Mouse (Mus musculus): ENCODE data around the gene Grip1. TPM values are rescaled to one million over a fixed set of nuclear protein-coding genes. Genes with fewer than 3 reads are reported as not detected.

Grip1 gene
- polyA plus RNA-seq, 1 experiment from 2014 or later = 0.53 TPM

GRCm38 (mm10) chr10:119951460-119951859, 497.8 kb downstream of the Grip1 start:
- H3K27ac ChIP-seq (replicated peaks) = no peak overlapping the region
- no peak overlapping the region for H3K4me3 ChIP-seq (replicated peaks)
- ATAC-seq (ENCODE audit: insufficient read depth) = no peak
- no peaks in the 10 kb centered on the region for H3K36me3 ChIP-seq (replicated peaks)
- no peaks in the 10 kb centered on the region for H3K4me1 ChIP-seq (replicated peaks)
- no peak overlapping the region for H3K4me2 ChIP-seq
- H3K9me3 ChIP-seq (replicated peaks) = no peaks in the 10 kb centered on the region
- no peak overlapping the region for H3K9ac ChIP-seq
- no peaks in the 10 kb centered on the region for H3K27me3 ChIP-seq
- 58% methylated on average over 6 of the region's 6 CpGs for WGBS (ENCODE audit: insufficient replicate concordance)

GRCm38 (mm10) chr10:119957260-119957955, 503.8 kb downstream of the Grip1 start:
- Histone ChIP-seq H3K9ac (no peak overlapping the region), H3K36me3 (replicated peaks) (no peaks in the 10 kb centered on the region), H3K27ac (replicated peaks) (no peak overlapping the region), H3K9me3 (replicated peaks) (no peaks in the 10 kb centered on the region), H3K4me2 (no peak overlapping the region), H3K4me3 (replicated peaks) (no peak overlapping the region), H3K4me1 (replicated peaks) (no peaks in the 10 kb centered on the region), H3K27me3 (no peaks in the 10 kb centered on the region)
- ATAC-seq (ENCODE audit: insufficient read depth) = no peak
- 69% methylated on average over 17 of the region's 17 CpGs for WGBS (ENCODE audit: insufficient replicate concordance)

- Histone ChIP-seq H3K4me1 (replicated peaks) (no peaks in the 10 kb centered on the region), H3K36me3 (replicated peaks) (no peaks in the 10 kb centered on the region), H3K9me3 (replicated peaks) (no peaks in the 10 kb centered on the region), H3K27me3 (no peaks in the 10 kb centered on the region), H3K27ac (replicated peaks) (no peak overlapping the region), H3K4me3 (replicated peaks) (no peak overlapping the region), H3K4me2 (no peak overlapping the region), H3K9ac (no peak overlapping the region)
- 52% methylated on average over 3 of the region's 3 CpGs for WGBS (ENCODE audit: insufficient replicate concordance)
- no peak for ATAC-seq (ENCODE audit: insufficient read depth)
Measured at GRCm38 (mm10) chr10:119960915-119961314, 507.3 kb downstream of the Grip1 start.

GRCm38 (mm10) chr10:119966321-119966720, 512.7 kb downstream of the Grip1 start:
- Histone ChIP-seq H3K27ac (replicated peaks) (no peak overlapping the region), H3K4me2 (no peak overlapping the region), H3K9me3 (replicated peaks) (no peaks in the 10 kb centered on the region), H3K27me3 (no peaks in the 10 kb centered on the region), H3K4me3 (replicated peaks) (no peak overlapping the region), H3K9ac (no peak overlapping the region), H3K4me1 (replicated peaks) (no peaks in the 10 kb centered on the region), H3K36me3 (replicated peaks) (no peaks in the 10 kb centered on the region)
- ATAC-seq (ENCODE audit: insufficient read depth) = no peak
- 64% methylated on average over 8 of the region's 8 CpGs for WGBS (ENCODE audit: insufficient replicate concordance)

- no peak for ATAC-seq (ENCODE audit: insufficient read depth)
- H3K9ac ChIP-seq = no peak overlapping the region
- H3K4me3 ChIP-seq (replicated peaks) = no peak overlapping the region
- no peak overlapping the region for H3K4me2 ChIP-seq
- H3K9me3 ChIP-seq (replicated peaks) = no peaks in the 10 kb centered on the region
- H3K36me3 ChIP-seq (replicated peaks) = no peaks in the 10 kb centered on the region
- H3K27me3 ChIP-seq = no peaks in the 10 kb centered on the region
- WGBS (ENCODE audit: insufficient replicate concordance) = 54% methylated on average over 8 of the region's 8 CpGs
- no peak overlapping the region for H3K27ac ChIP-seq (replicated peaks)
- H3K4me1 ChIP-seq (replicated peaks) = no peaks in the 10 kb centered on the region
Measured at GRCm38 (mm10) chr10:119979396-119979795, 525.8 kb downstream of the Grip1 start.

- no peak for ATAC-seq (ENCODE audit: insufficient read depth)
- Histone ChIP-seq H3K27ac (replicated peaks) (no peak overlapping the region), H3K4me2 (no peak overlapping the region), H3K4me1 (replicated peaks) (no peaks in the 10 kb centered on the region), H3K9me3 (replicated peaks) (no peaks in the 10 kb centered on the region), H3K9ac (no peak overlapping the region), H3K4me3 (replicated peaks) (no peak overlapping the region), H3K27me3 (no peaks in the 10 kb centered on the region), H3K36me3 (replicated peaks) (no peaks in the 10 kb centered on the region)
- 51% methylated on average over 11 of the region's 11 CpGs for WGBS (ENCODE audit: insufficient replicate concordance)
Measured at GRCm38 (mm10) chr10:119980032-119980431, 526.4 kb downstream of the Grip1 start.

GRCm38 (mm10) chr10:119984299-119984698, 530.7 kb downstream of the Grip1 start:
- WGBS (ENCODE audit: insufficient replicate concordance) = 74% methylated on average over 9 of the region's 9 CpGs
- no peak overlapping the region for H3K4me3 ChIP-seq (replicated peaks)

GRCm38 (mm10) chr10:119998475-119998874, 544.8 kb downstream of the Grip1 start:
- Histone ChIP-seq H3K4me3 (replicated peaks) (no peak overlapping the region), H3K9me3 (replicated peaks) (no peaks in the 10 kb centered on the region; the same call in 1 of the 2 replicates), H3K4me2 (no peak overlapping the region), H3K27ac (replicated peaks) (no peak overlapping the region), H3K36me3 (replicated peaks) (no peaks in the 10 kb centered on the region), H3K9ac (no peak overlapping the region), H3K4me1 (replicated peaks) (no peaks in the 10 kb centered on the region), H3K27me3 (no peaks in the 10 kb centered on the region)
- no peak for ATAC-seq (ENCODE audit: insufficient read depth)
- 51% methylated on average over 4 of the region's 4 CpGs for WGBS (ENCODE audit: insufficient replicate concordance)

More at GRCm38 (mm10) chr10:119984299-119984698, 530.7 kb downstream of the Grip1 start:
- Histone ChIP-seq H3K9me3 (replicated peaks) (no peaks in the 10 kb centered on the region), H3K27ac (replicated peaks) (no peak overlapping the region), H3K9ac (no peak overlapping the region), H3K27me3 (no peaks in the 10 kb centered on the region), H3K4me1 (replicated peaks) (no peaks in the 10 kb centered on the region), H3K4me2 (no peak overlapping the region), H3K36me3 (replicated peaks) (no peaks in the 10 kb centered on the region)
- ATAC-seq (ENCODE audit: insufficient read depth) = no peak

- Histone ChIP-seq H3K4me1 (replicated peaks) (no peaks in the 10 kb centered on the region), H3K27ac (replicated peaks) (no peak overlapping the region), H3K36me3 (replicated peaks) (no peaks in the 10 kb centered on the region), H3K4me2 (no peak overlapping the region), H3K27me3 (no peaks in the 10 kb centered on the region), H3K4me3 (replicated peaks) (no peak overlapping the region), H3K9me3 (replicated peaks) (no peaks in the 10 kb centered on the region), H3K9ac (no peak overlapping the region)
- ATAC-seq (ENCODE audit: insufficient read depth) = no peak
- 73% methylated on average over 4 of the region's 4 CpGs for WGBS (ENCODE audit: insufficient replicate concordance)
Measured at GRCm38 (mm10) chr10:120002149-120002548, 548.5 kb downstream of the Grip1 start.

GRCm38 (mm10) chr10:120004096-120004495, 550.5 kb downstream of the Grip1 start:
- Histone ChIP-seq H3K9me3 (replicated peaks) (no peaks in the 10 kb centered on the region), H3K4me1 (replicated peaks) (no peaks in the 10 kb centered on the region), H3K36me3 (replicated peaks) (no peaks in the 10 kb centered on the region), H3K27ac (replicated peaks) (no peak overlapping the region), H3K4me2 (no peak overlapping the region), H3K27me3 (no peaks in the 10 kb centered on the region), H3K4me3 (replicated peaks) (no peak overlapping the region), H3K9ac (no peak overlapping the region)
- ATAC-seq (ENCODE audit: insufficient read depth) = no peak
- 74% methylated on average over 7 of the region's 7 CpGs for WGBS (ENCODE audit: insufficient replicate concordance)

- H3K9ac ChIP-seq = no peak overlapping the region
- H3K4me3 ChIP-seq (replicated peaks) = no peak overlapping the region
- no peak overlapping the region for H3K4me2 ChIP-seq
- H3K4me1 ChIP-seq (replicated peaks) = no peaks in the 10 kb centered on the region
- 65% methylated on average over 5 of the region's 5 CpGs for WGBS (ENCODE audit: insufficient replicate concordance)
- no peaks in the 10 kb centered on the region for H3K36me3 ChIP-seq (replicated peaks)
- no peak for ATAC-seq (ENCODE audit: insufficient read depth)
- H3K9me3 ChIP-seq (replicated peaks) = no peaks in the 10 kb centered on the region
- H3K27ac ChIP-seq (replicated peaks) = no peak overlapping the region
- no peaks in the 10 kb centered on the region for H3K27me3 ChIP-seq
Measured at GRCm38 (mm10) chr10:120005581-120005980, 552.0 kb downstream of the Grip1 start.

GRCm38 (mm10) chr10:120012331-120012730, 558.7 kb downstream of the Grip1 start:
- Histone ChIP-seq H3K4me3 (replicated peaks) (no peak overlapping the region), H3K27ac (replicated peaks) (no peak overlapping the region), H3K4me1 (replicated peaks) (no peaks in the 10 kb centered on the region), H3K9me3 (replicated peaks) (no peaks in the 10 kb centered on the region), H3K4me2 (no peak overlapping the region), H3K36me3 (replicated peaks) (no peaks in the 10 kb centered on the region), H3K9ac (no peak overlapping the region), H3K27me3 (no peaks in the 10 kb centered on the region)
- WGBS (ENCODE audit: insufficient replicate concordance) = 81% methylated on average over 13 of the region's 13 CpGs
- ATAC-seq (ENCODE audit: insufficient read depth) = no peak

All from liver, embryonic 15.5 days (tissue).